Mouse (Mus musculus): ENCODE results near the gene Oxnad1. TPM values are rescaled to one million over a fixed set of nuclear protein-coding genes. Genes with fewer than 3 reads are reported as not detected.
"Not testable (repeated sequence)": the region's sequence is repeated elsewhere in the genome, so short reads cannot be mapped to it uniquely, and the experiment has no call there.

Oxnad1 gene
- polyA plus RNA-seq, 1 experiment from 2014 or later = 19.3 TPM

- no peak overlapping the region for H3K9ac ChIP-seq (replicated peaks; ENCODE audit: low read length)
- H3K4me3 ChIP-seq (ENCODE audit: low read depth, low read length) = no peak overlapping the region
- H3K36me3 ChIP-seq (replicated peaks; ENCODE audit: control insufficient read depth, insufficient read depth, low read depth, low read length) = no peaks in the 10 kb centered on the region
- 87% methylated on average over 4 of the region's 4 CpGs for WGBS
- no peak overlapping the region for H3K27ac ChIP-seq (replicated peaks; ENCODE audit: low read depth, low read length)
- no peak for ATAC-seq (replicated peaks; ENCODE audit: insufficient number of reproducible peaks, low FRiP score, low TSS enrichment, low read depth)
- no peak for DNase-seq (ENCODE audit: low spot score)
- no peaks in the 10 kb centered on the region for H3K4me1 ChIP-seq (ENCODE audit: control insufficient read depth, insufficient read depth, low read length)
- no peaks in the 10 kb centered on the region for H3K9me3 ChIP-seq (replicated peaks; ENCODE audit: control insufficient read depth, low read length)
- H3K4me2 ChIP-seq (ENCODE audit: low read depth, low read length) = no peak overlapping the region
- no peaks in the 10 kb centered on the region for H3K27me3 ChIP-seq (ENCODE audit: control insufficient read depth, insufficient read depth, low read length)
Observed at GRCm38 (mm10) chr14:32106911-32107310, 21.7 kb downstream of the Oxnad1 start.

- not testable (repeated sequence) for H3K27ac ChIP-seq (replicated peaks; ENCODE audit: low read depth, low read length); H3K4me1 ChIP-seq (ENCODE audit: control insufficient read depth, insufficient read depth, low read length); DNase-seq (ENCODE audit: low spot score); H3K9me3 ChIP-seq (replicated peaks; ENCODE audit: control insufficient read depth, low read length); ATAC-seq (replicated peaks; ENCODE audit: insufficient number of reproducible peaks, low FRiP score, low TSS enrichment, low read depth); H3K9ac ChIP-seq (replicated peaks; ENCODE audit: low read length); H3K36me3 ChIP-seq (replicated peaks; ENCODE audit: control insufficient read depth, insufficient read depth, low read depth, low read length); H3K4me3 ChIP-seq (ENCODE audit: low read depth, low read length); H3K27me3 ChIP-seq (ENCODE audit: control insufficient read depth, insufficient read depth, low read length); H3K4me2 ChIP-seq (ENCODE audit: low read depth, low read length)
- WGBS = 91% methylated on average over 10 of the region's 10 CpGs
Observed at GRCm38 (mm10) chr14:32112124-32112523, 26.9 kb downstream of the Oxnad1 start.

GRCm38 (mm10) chr14:32120940-32121919 is 36.1 kb downstream of the Oxnad1 start:
- H3K27ac ChIP-seq (replicated peaks; ENCODE audit: low read depth, low read length) = no peak overlapping the region
- WGBS = 69% methylated on average over 11 of the region's 11 CpGs
- H3K27me3 ChIP-seq (ENCODE audit: control insufficient read depth, insufficient read depth, low read length) = no peaks in the 10 kb centered on the region
- H3K4me1 ChIP-seq (ENCODE audit: control insufficient read depth, insufficient read depth, low read length) = no peaks in the 10 kb centered on the region
- no peak overlapping the region for H3K4me3 ChIP-seq (ENCODE audit: low read depth, low read length)
- H3K9me3 ChIP-seq (replicated peaks; ENCODE audit: control insufficient read depth, low read length) = no peaks in the 10 kb centered on the region
- H3K9ac ChIP-seq (replicated peaks; ENCODE audit: low read length) = no peak overlapping the region
- no peak overlapping the region for H3K4me2 ChIP-seq (ENCODE audit: low read depth, low read length)
- ATAC-seq (replicated peaks; ENCODE audit: insufficient number of reproducible peaks, low FRiP score, low TSS enrichment, low read depth) = no peak
- no peaks in the 10 kb centered on the region for H3K36me3 ChIP-seq (replicated peaks; ENCODE audit: control insufficient read depth, insufficient read depth, low read depth, low read length)
- DNase-seq (ENCODE audit: low spot score) = no peak

- no peaks in the 10 kb centered on the region for H3K27me3 ChIP-seq (ENCODE audit: control insufficient read depth, insufficient read depth, low read length)
- H3K4me2 ChIP-seq (ENCODE audit: low read depth, low read length) = no peak overlapping the region
- H3K9me3 ChIP-seq (replicated peaks; ENCODE audit: control insufficient read depth, low read length) = no peaks in the 10 kb centered on the region
- no peak overlapping the region for H3K4me3 ChIP-seq (ENCODE audit: low read depth, low read length)
- no peak overlapping the region for H3K9ac ChIP-seq (replicated peaks; ENCODE audit: low read length)
- no peaks in the 10 kb centered on the region for H3K4me1 ChIP-seq (ENCODE audit: control insufficient read depth, insufficient read depth, low read length)
- 53% methylated on average over 2 of the region's 2 CpGs for WGBS
- no peak overlapping the region for H3K27ac ChIP-seq (replicated peaks; ENCODE audit: low read depth, low read length)
- no peak for ATAC-seq (replicated peaks; ENCODE audit: insufficient number of reproducible peaks, low FRiP score, low TSS enrichment, low read depth)
- H3K36me3 ChIP-seq (replicated peaks; ENCODE audit: control insufficient read depth, insufficient read depth, low read depth, low read length) = no peaks in the 10 kb centered on the region
- no peak for DNase-seq (ENCODE audit: low spot score)
Observed at GRCm38 (mm10) chr14:32121920-32122315, 36.7 kb downstream of the Oxnad1 start.

GRCm38 (mm10) chr14:32124261-32124660 is 39.1 kb downstream of the Oxnad1 start:
- no peak overlapping the region for H3K27ac ChIP-seq (replicated peaks; ENCODE audit: low read depth, low read length)
- no peaks in the 10 kb centered on the region for H3K9me3 ChIP-seq (replicated peaks; ENCODE audit: control insufficient read depth, low read length)
- H3K36me3 ChIP-seq (replicated peaks; ENCODE audit: control insufficient read depth, insufficient read depth, low read depth, low read length) = no peaks in the 10 kb centered on the region
- no peak overlapping the region for H3K4me2 ChIP-seq (ENCODE audit: low read depth, low read length)
- H3K27me3 ChIP-seq (ENCODE audit: control insufficient read depth, insufficient read depth, low read length) = no peaks in the 10 kb centered on the region
- H3K4me3 ChIP-seq (ENCODE audit: low read depth, low read length) = no peak overlapping the region
- ATAC-seq (replicated peaks; ENCODE audit: insufficient number of reproducible peaks, low FRiP score, low TSS enrichment, low read depth) (no peak), DNase-seq (ENCODE audit: low spot score) (no peak)
- no peaks in the 10 kb centered on the region for H3K4me1 ChIP-seq (ENCODE audit: control insufficient read depth, insufficient read depth, low read length)
- no peak overlapping the region for H3K9ac ChIP-seq (replicated peaks; ENCODE audit: low read length)
- WGBS = 65% methylated on average over 3 of the region's 3 CpGs

- H3K4me2 ChIP-seq (ENCODE audit: low read depth, low read length); H3K4me3 ChIP-seq (ENCODE audit: low read depth, low read length); ATAC-seq (replicated peaks; ENCODE audit: insufficient number of reproducible peaks, low FRiP score, low TSS enrichment, low read depth); H3K27me3 ChIP-seq (ENCODE audit: control insufficient read depth, insufficient read depth, low read length); H3K27ac ChIP-seq (replicated peaks; ENCODE audit: low read depth, low read length); H3K9me3 ChIP-seq (replicated peaks; ENCODE audit: control insufficient read depth, low read length); DNase-seq (ENCODE audit: low spot score); H3K36me3 ChIP-seq (replicated peaks; ENCODE audit: control insufficient read depth, insufficient read depth, low read depth, low read length); H3K4me1 ChIP-seq (ENCODE audit: control insufficient read depth, insufficient read depth, low read length); H3K9ac ChIP-seq (replicated peaks; ENCODE audit: low read length): not testable (repeated sequence)
- WGBS = 75% methylated on average over 5 of the region's 5 CpGs
Observed at GRCm38 (mm10) chr14:32125256-32125655, 40.1 kb downstream of the Oxnad1 start.

GRCm38 (mm10) chr14:32128409-32128808 is 43.2 kb downstream of the Oxnad1 start:
- Histone ChIP-seq H3K4me3 (ENCODE audit: low read depth, low read length) (no peak overlapping the region), H3K36me3 (replicated peaks; ENCODE audit: control insufficient read depth, insufficient read depth, low read depth, low read length) (no peaks in the 10 kb centered on the region), H3K9me3 (replicated peaks; ENCODE audit: control insufficient read depth, low read length) (no peaks in the 10 kb centered on the region), H3K27ac (replicated peaks; ENCODE audit: low read depth, low read length) (no peak overlapping the region), H3K4me2 (ENCODE audit: low read depth, low read length) (no peak overlapping the region), H3K9ac (replicated peaks; ENCODE audit: low read length) (no peak overlapping the region), H3K27me3 (ENCODE audit: control insufficient read depth, insufficient read depth, low read length) (no peaks in the 10 kb centered on the region), H3K4me1 (ENCODE audit: control insufficient read depth, insufficient read depth, low read length) (no peaks in the 10 kb centered on the region)
- WGBS = 83% methylated on average over 5 of the region's 5 CpGs
- DNase-seq (ENCODE audit: low spot score) (no peak), ATAC-seq (replicated peaks; ENCODE audit: insufficient number of reproducible peaks, low FRiP score, low TSS enrichment, low read depth) (no peak)

- ATAC-seq (replicated peaks; ENCODE audit: insufficient number of reproducible peaks, low FRiP score, low TSS enrichment, low read depth) (no peak), DNase-seq (ENCODE audit: low spot score) (no peak)
- Histone ChIP-seq H3K36me3 (replicated peaks; ENCODE audit: control insufficient read depth, insufficient read depth, low read depth, low read length) (no peaks in the 10 kb centered on the region), H3K27me3 (ENCODE audit: control insufficient read depth, insufficient read depth, low read length) (no peaks in the 10 kb centered on the region), H3K4me3 (ENCODE audit: low read depth, low read length) (no peak overlapping the region), H3K9ac (replicated peaks; ENCODE audit: low read length) (no peak overlapping the region), H3K4me2 (ENCODE audit: low read depth, low read length) (no peak overlapping the region), H3K4me1 (ENCODE audit: control insufficient read depth, insufficient read depth, low read length) (no peaks in the 10 kb centered on the region), H3K9me3 (replicated peaks; ENCODE audit: control insufficient read depth, low read length) (no peaks in the 10 kb centered on the region), H3K27ac (replicated peaks; ENCODE audit: low read depth, low read length) (no peak overlapping the region)
- 89% methylated on average over 4 of the region's 4 CpGs for WGBS
Observed at GRCm38 (mm10) chr14:32131836-32132235, 46.7 kb downstream of the Oxnad1 start.

Measured in embryonic facial prominence, embryonic 11.5 days (tissue).